8 mouse cellular contexts compared by ENCODE assay signal in the genomic region with DNA sequence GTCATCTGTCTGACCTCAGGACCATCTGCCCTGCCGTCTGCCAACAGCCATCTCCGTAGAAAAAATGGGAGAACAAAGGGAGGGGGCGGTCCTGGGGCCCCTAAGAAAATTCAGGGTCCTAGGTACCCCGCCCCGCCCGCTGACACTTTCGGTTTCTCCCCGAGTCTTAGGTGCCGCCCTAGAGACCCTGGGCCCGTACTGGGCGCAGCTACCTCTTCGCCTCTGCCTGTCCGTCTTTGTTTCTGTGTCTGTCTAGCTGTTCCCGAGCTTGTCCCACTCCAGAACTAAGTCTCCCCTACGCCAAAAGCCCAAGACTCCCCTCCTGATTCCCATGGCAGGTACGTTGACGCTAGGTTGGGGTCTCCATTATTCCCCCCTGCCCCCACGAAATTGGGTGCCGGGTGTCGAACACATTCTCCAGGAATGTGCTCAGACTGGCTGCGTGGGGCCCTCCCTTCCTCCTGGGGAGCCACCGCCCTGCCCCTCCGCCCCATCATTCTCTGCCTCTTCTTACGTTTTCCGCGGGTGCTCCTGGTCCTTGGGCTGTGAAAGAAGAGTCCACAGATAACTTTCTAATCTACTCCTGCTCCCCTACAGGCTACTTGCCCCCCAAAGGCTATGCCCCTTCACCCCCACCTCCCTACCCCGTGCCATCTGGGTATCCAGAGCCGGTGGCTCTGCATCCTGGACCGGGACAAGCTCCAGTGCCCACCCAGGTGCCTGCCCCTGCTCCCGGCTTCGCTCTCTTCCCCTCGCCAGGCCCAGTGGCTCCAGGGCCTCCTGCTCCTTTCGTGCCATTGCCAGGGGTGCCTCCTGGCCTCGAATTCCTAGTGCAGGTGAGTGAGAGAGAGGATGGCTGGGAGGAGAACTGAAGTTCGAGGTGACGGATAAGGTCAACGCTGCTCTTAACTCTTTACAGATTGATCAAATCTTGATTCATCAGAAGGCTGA. TPM values are rescaled to one million over a fixed set of nuclear protein-coding genes. Genes with fewer than 3 reads are reported as not detected.
DNase-seq lines count a peak whose midpoint lies in the region; ATAC-seq and TF ChIP-seq lines count a peak whose summit lies in the region.

No protein-coding gene starts in this region.

- no peak for TF ChIP-seq EP300 in lung, postnatal 0 days (IDR thresholded peaks at IDR 0.05)

- DNase-seq in kidney, adult 11 months = no peak
- DNase-seq in MN1 (ENCODE audit: low spot score) = peak; percentile 19
- DNase-seq in forebrain, embryonic 14.5 days (ENCODE audit: low spot score) = no peak
- DNase-seq in lung, postnatal 0 days (ENCODE audit: low spot score) = peak; percentile 67
- DNase-seq in B cell, adult 2 months = no peak

- TF ChIP-seq CTCF in lung, postnatal 0 days (IDR thresholded peaks at IDR 0.05) = no peak

- peak overlapping the region; percentile 86 for H3K9ac ChIP-seq in kidney, embryonic 14.5 days (ENCODE audit: low read depth, low read length)
- peak overlapping the region; percentile 76 for H3K9ac ChIP-seq in forebrain, embryonic 14.5 days (ENCODE audit: low read length)
- peak overlapping the region; percentile 72 for H3K9ac ChIP-seq in lung, postnatal 0 days (replicated peaks; ENCODE audit: low read depth)
- H3K9ac ChIP-seq in stomach, embryonic 16.5 days (ENCODE audit: low read length) = peak overlapping the region; percentile 83

- ATAC-seq in kidney, embryonic 14.5 days (ENCODE audit: low FRiP score, low TSS enrichment) = peak; percentile 45
- peak; percentile 67 for ATAC-seq in forebrain, embryonic 14.5 days
- peak; percentile 71 for ATAC-seq in inflammation-experienced regulatory T-cells, adult 6 months
- ATAC-seq in lung, postnatal 0 days = peak; percentile 44
- ATAC-seq in stomach, embryonic 16.5 days (ENCODE audit: insufficient read depth, low FRiP score) = peak; percentile 63

- H3K4me2 ChIP-seq in kidney, embryonic 14.5 days (replicated peaks; ENCODE audit: low read depth, low read length) = peak overlapping the region; percentile 82
- peak overlapping the region; percentile 81 for H3K4me2 ChIP-seq in forebrain, embryonic 14.5 days (ENCODE audit: low read length)
- peak overlapping the region; percentile 81 for H3K4me2 ChIP-seq in lung, postnatal 0 days (replicated peaks; ENCODE audit: low read depth, low read length)
- H3K4me2 ChIP-seq in stomach, embryonic 16.5 days (ENCODE audit: low read depth, low read length) = peak overlapping the region; percentile 84

- H3K27me3 ChIP-seq in kidney, embryonic 14.5 days (ENCODE audit: control insufficient read depth, insufficient read depth, low read length) = no peaks in the 10 kb centered on the region
- no peaks in the 10 kb centered on the region for H3K27me3 ChIP-seq in forebrain, embryonic 14.5 days (replicated peaks; ENCODE audit: control insufficient read depth, insufficient read depth, low read length)
- no peaks in the 10 kb centered on the region for H3K27me3 ChIP-seq in lung, postnatal 0 days (replicated peaks; ENCODE audit: insufficient read depth, low read length)
- H3K27me3 ChIP-seq in stomach, embryonic 16.5 days (ENCODE audit: control insufficient read depth, insufficient read depth, low read length) = no peaks in the 10 kb centered on the region

- H3K36me3 ChIP-seq in kidney, embryonic 14.5 days (ENCODE audit: control insufficient read depth, insufficient read depth, low read length) = peaks cover 39% of the 10 kb centered on the region
- peaks cover 43% of the 10 kb centered on the region for H3K36me3 ChIP-seq in forebrain, embryonic 14.5 days (ENCODE audit: control insufficient read depth, insufficient read depth, low read length)
- peaks cover 24% of the 10 kb centered on the region for H3K36me3 ChIP-seq in lung, postnatal 0 days (ENCODE audit: insufficient read depth, low read length)
- 0 out of 2 replicates have a peak, but pooled peaks cover 9% of the 10 kb centered on the region for H3K36me3 ChIP-seq in stomach, embryonic 16.5 days (ENCODE audit: control insufficient read depth, insufficient read depth, low read length)

- peak overlapping the region; percentile 97 for H3K27ac ChIP-seq in kidney, embryonic 14.5 days (ENCODE audit: low read depth, low read length)
- peak overlapping the region; percentile 94 for H3K27ac ChIP-seq in forebrain, embryonic 14.5 days (ENCODE audit: low read depth, low read length)
- H3K27ac ChIP-seq in lung, postnatal 0 days (ENCODE audit: low read length) = peak overlapping the region; percentile 92
- peak overlapping the region; percentile 95 for H3K27ac ChIP-seq in stomach, embryonic 16.5 days (ENCODE audit: low read length)

- WGBS in kidney, embryonic 14.5 days = 7% methylated on average over 37 of the region's 37 CpGs
- WGBS in forebrain, embryonic 14.5 days = 13% methylated on average over 37 of the region's 37 CpGs
- 8% methylated on average over 37 of the region's 37 CpGs for WGBS in lung, postnatal 0 days
- 8% methylated on average over 37 of the region's 37 CpGs for WGBS in stomach, embryonic 16.5 days

- no peaks in the 10 kb centered on the region for H3K9me3 ChIP-seq in kidney, embryonic 14.5 days (ENCODE audit: control insufficient read depth, low read length)
- no peaks in the 10 kb centered on the region for H3K9me3 ChIP-seq in forebrain, embryonic 14.5 days (replicated peaks; ENCODE audit: control insufficient read depth, low read length)
- H3K9me3 ChIP-seq in lung, postnatal 0 days (ENCODE audit: low read length) = no peaks in the 10 kb centered on the region
- H3K9me3 ChIP-seq in stomach, embryonic 16.5 days (replicated peaks; ENCODE audit: control insufficient read depth, low read length) = no peaks in the 10 kb centered on the region

- H3K4me3 ChIP-seq in kidney, embryonic 14.5 days (ENCODE audit: low read length) = peak overlapping the region; percentile 80
- H3K4me3 ChIP-seq in forebrain, embryonic 14.5 days (ENCODE audit: low read depth, low read length) = peak overlapping the region; percentile 57
- H3K4me3 ChIP-seq in lung, postnatal 0 days (ENCODE audit: low read depth, low read length) = peak overlapping the region; percentile 82
- peak overlapping the region; percentile 64 for H3K4me3 ChIP-seq in stomach, embryonic 16.5 days (replicated peaks; ENCODE audit: low read length)

- H3K4me1 ChIP-seq in kidney, embryonic 14.5 days (ENCODE audit: control insufficient read depth, insufficient read depth, low read length) = peaks cover 8% of the 10 kb centered on the region; the same call in 1 of the 2 replicates
- H3K4me1 ChIP-seq in forebrain, embryonic 14.5 days (ENCODE audit: control insufficient read depth, insufficient read depth, low read length) = peaks cover 14% of the 10 kb centered on the region
- peaks cover 15% of the 10 kb centered on the region; the same call in 1 of the 2 replicates for H3K4me1 ChIP-seq in lung, postnatal 0 days (ENCODE audit: insufficient read depth, low read depth, low read length)
- peaks cover 16% of the 10 kb centered on the region for H3K4me1 ChIP-seq in stomach, embryonic 16.5 days (ENCODE audit: control insufficient read depth, insufficient read depth, low read length)

RNA-seq across cellular contexts. Expression of a gene that starts 0.8 kb away (rescaled TPM):
- polyA plus RNA-seq in kidney, embryonic 14.5 days (2014; fragmentation: Nextera tagmentation; extraction: Ambion mirVana) = 84.3 and 105 TPM in 2 replicates
- polyA plus RNA-seq in forebrain, embryonic 14.5 days (2014; fragmentation: Nextera tagmentation; extraction: Ambion mirVana) = 44.3 and 49.0 TPM in 2 replicates
- 10 to 100 TPM in 2 of 3 experiments, 1 to 10 TPM in 1; 7.3 to 20.2 (median 17.7) TPM for polyA plus RNA-seq in inflammation-experienced regulatory T-cells, adult 6 months (2017; shearing (Covaris generic))
- polyA plus RNA-seq in lung, postnatal 0 days (2015; fragmentation: Nextera tagmentation; extraction: Ambion mirVana) = 107 and 114 TPM in 2 replicates
- 85.1 and 98.5 TPM in 2 replicates for polyA plus RNA-seq in stomach, embryonic 16.5 days (2015; fragmentation: Nextera tagmentation; extraction: Ambion mirVana)

RNA-seq across cellular contexts. Expression of a gene that starts 8.7 kb away (rescaled TPM):
- polyA plus RNA-seq in kidney, embryonic 14.5 days (2014; fragmentation: Nextera tagmentation; extraction: Ambion mirVana) = 354 and 512 TPM in 2 replicates
- 307 and 386 TPM in 2 replicates for polyA plus RNA-seq in forebrain, embryonic 14.5 days (2014; fragmentation: Nextera tagmentation; extraction: Ambion mirVana)
- polyA plus RNA-seq in inflammation-experienced regulatory T-cells, adult 6 months (2017; shearing (Covaris generic)) = 100 to 1,000 TPM; 124 to 157 (median 131) TPM
- polyA plus RNA-seq in lung, postnatal 0 days (2015; fragmentation: Nextera tagmentation; extraction: Ambion mirVana) = 365 and 395 TPM in 2 replicates
- polyA plus RNA-seq in stomach, embryonic 16.5 days (2015; fragmentation: Nextera tagmentation; extraction: Ambion mirVana) = 377 and 401 TPM in 2 replicates

RNA-seq across cellular contexts. Expression of a gene that starts 9.4 kb away (rescaled TPM):
- 7.8 and 8.5 TPM in 2 replicates for polyA plus RNA-seq in kidney, embryonic 14.5 days (2014; fragmentation: Nextera tagmentation; extraction: Ambion mirVana)
- 15.7 and 18.4 TPM in 2 replicates for polyA plus RNA-seq in forebrain, embryonic 14.5 days (2014; fragmentation: Nextera tagmentation; extraction: Ambion mirVana)
- 1 to 10 TPM in 2 of 3 experiments, under 1 TPM in 1; 0.60 to 2.5 (median 1.2) TPM for polyA plus RNA-seq in inflammation-experienced regulatory T-cells, adult 6 months (2017; shearing (Covaris generic))
- 2.9 and 3.9 TPM in 2 replicates for polyA plus RNA-seq in lung, postnatal 0 days (2015; fragmentation: Nextera tagmentation; extraction: Ambion mirVana)
- 5.3 and 6.4 TPM in 2 replicates for polyA plus RNA-seq in stomach, embryonic 16.5 days (2015; fragmentation: Nextera tagmentation; extraction: Ambion mirVana)

RNA-seq across cellular contexts. Expression of a gene that starts 11.5 kb away (rescaled TPM):
- polyA plus RNA-seq in kidney, embryonic 14.5 days (2014; fragmentation: Nextera tagmentation; extraction: Ambion mirVana) = 2.3 and 4.9 TPM in 2 replicates
- polyA plus RNA-seq in forebrain, embryonic 14.5 days (2014; fragmentation: Nextera tagmentation; extraction: Ambion mirVana) = 0.32 TPM in 1 of 2 replicates, not detected in the other
- under 1 TPM in 1 of 3 experiments, not detected in 2; 0.19 TPM for polyA plus RNA-seq in inflammation-experienced regulatory T-cells, adult 6 months (2017; shearing (Covaris generic))
- polyA plus RNA-seq in lung, postnatal 0 days (2015; fragmentation: Nextera tagmentation; extraction: Ambion mirVana) = 6.1 and 7.6 TPM in 2 replicates
- 15.3 and 19.1 TPM in 2 replicates for polyA plus RNA-seq in stomach, embryonic 16.5 days (2015; fragmentation: Nextera tagmentation; extraction: Ambion mirVana)

RNA-seq across cellular contexts. Expression of a gene that starts 25.0 kb away (rescaled TPM):
- polyA plus RNA-seq in kidney, embryonic 14.5 days (2014; fragmentation: Nextera tagmentation; extraction: Ambion mirVana) = 0.27 TPM in 1 of 2 replicates, not detected in the other
- 0.39 TPM in 1 of 2 replicates, not detected in the other for polyA plus RNA-seq in forebrain, embryonic 14.5 days (2014; fragmentation: Nextera tagmentation; extraction: Ambion mirVana)
- not detected for polyA plus RNA-seq in inflammation-experienced regulatory T-cells, adult 6 months (2017; shearing (Covaris generic))
- polyA plus RNA-seq in lung, postnatal 0 days (2015; fragmentation: Nextera tagmentation; extraction: Ambion mirVana) = not detected in 2 replicates
- polyA plus RNA-seq in stomach, embryonic 16.5 days (2015; fragmentation: Nextera tagmentation; extraction: Ambion mirVana) = not detected in 2 replicates

Comparison
In these comparisons a context has a peak if more than half of its experiments do, and no peak if none do; other contexts are left out.
1. DNase-seq: peak in MN1 (single experiment) and lung, postnatal 0 days (single experiment); none in kidney, adult 11 months (single experiment), forebrain, embryonic 14.5 days (single experiment) and B cell, adult 2 months (0 of 2).
2. Peak in every context shown above with its lines, with median percentiles within 50 percentile points of each other: ATAC-seq, H3K27ac ChIP-seq, H3K4me2 ChIP-seq, H3K4me3 ChIP-seq and H3K9ac ChIP-seq.